In the genomic region with DNA sequence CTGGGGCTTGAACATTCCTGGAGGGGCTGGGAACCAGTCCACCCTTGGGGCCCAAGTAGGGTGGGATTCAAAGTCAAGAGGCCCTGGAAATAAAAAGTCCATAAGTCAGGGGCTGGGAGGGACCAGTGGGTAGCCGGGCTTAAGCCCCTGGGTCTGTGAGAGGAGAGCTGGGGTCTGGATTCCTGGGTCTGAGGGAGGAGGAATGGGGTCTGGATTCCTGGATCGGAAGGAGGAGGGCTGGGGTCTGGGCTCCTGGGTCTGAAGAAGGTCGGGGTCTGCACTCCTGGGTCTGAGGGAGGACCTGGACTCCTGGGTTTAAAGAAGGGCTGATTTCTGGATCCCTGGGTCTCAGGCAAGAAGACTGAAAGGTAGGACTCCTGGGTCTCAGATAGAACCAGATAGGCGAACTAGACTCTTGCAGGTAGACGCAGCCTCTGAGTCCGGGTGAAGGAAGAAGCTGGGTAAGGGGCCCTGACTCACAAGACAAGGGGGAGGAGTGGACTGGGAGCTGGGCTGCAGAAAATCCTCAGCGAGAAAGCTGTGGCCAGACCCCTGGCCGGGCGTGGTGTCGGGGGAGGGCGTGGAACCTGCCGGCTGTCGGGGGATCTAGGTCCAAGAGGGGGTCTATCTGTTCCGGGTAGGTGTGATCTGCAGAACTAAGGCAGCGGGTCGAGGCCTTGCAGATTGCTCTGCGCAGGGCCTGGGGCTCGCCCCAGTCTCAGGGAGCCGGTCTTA, we compare ENCODE assay signal across 8 mouse cellular contexts. TPM values are rescaled to one million over a fixed set of nuclear protein-coding genes. Genes with fewer than 3 reads are reported as not detected.
DNase-seq lines count a peak whose midpoint lies in the region; ATAC-seq lines count a peak whose summit lies in the region.

No protein-coding gene starts in this region.

- peaks cover 19% of the 10 kb centered on the region for H3K36me3 ChIP-seq in kidney, embryonic 14.5 days (ENCODE audit: control insufficient read depth, insufficient read depth, low read length)
- peaks cover 37% of the 10 kb centered on the region for H3K36me3 ChIP-seq in hindbrain, embryonic 13.5 days
- H3K36me3 ChIP-seq in midbrain, embryonic 13.5 days = peaks cover 42% of the 10 kb centered on the region

- peak overlapping the region; percentile 65 for H3K4me2 ChIP-seq in kidney, embryonic 14.5 days (replicated peaks; ENCODE audit: low read depth, low read length)
- H3K4me2 ChIP-seq in hindbrain, embryonic 13.5 days = peak overlapping the region; percentile 95
- H3K4me2 ChIP-seq in midbrain, embryonic 13.5 days (replicated peaks) = peak overlapping the region; percentile 94

- no peak overlapping the region for H3K27ac ChIP-seq in kidney, embryonic 14.5 days (ENCODE audit: low read depth, low read length)
- peak overlapping the region; percentile 86 for H3K27ac ChIP-seq in hindbrain, embryonic 13.5 days
- peak overlapping the region; percentile 87 for H3K27ac ChIP-seq in midbrain, embryonic 13.5 days

- H3K4me3 ChIP-seq in kidney, embryonic 14.5 days (ENCODE audit: low read length) = peak overlapping the region; percentile 76
- peak overlapping the region; percentile 82 for H3K4me3 ChIP-seq in hindbrain, embryonic 13.5 days
- peak overlapping the region; percentile 68 for H3K4me3 ChIP-seq in midbrain, embryonic 13.5 days (replicated peaks)

- ATAC-seq in kidney, embryonic 14.5 days (ENCODE audit: low FRiP score, low TSS enrichment) = no peak
- ATAC-seq in hindbrain, embryonic 13.5 days (ENCODE audit: low FRiP score) = no peak
- no peak; the same call in 1 of the 2 replicates for ATAC-seq in midbrain, embryonic 13.5 days

- H3K9me3 ChIP-seq in kidney, embryonic 14.5 days (ENCODE audit: control insufficient read depth, low read length) = peaks cover 17% of the 10 kb centered on the region
- H3K9me3 ChIP-seq in hindbrain, embryonic 13.5 days = peaks cover 3% of the 10 kb centered on the region; the same call in 1 of the 2 replicates
- 0 out of 2 replicates have a peak, but pooled peaks cover 3% of the 10 kb centered on the region for H3K9me3 ChIP-seq in midbrain, embryonic 13.5 days

- H3K27me3 ChIP-seq in kidney, embryonic 14.5 days (ENCODE audit: control insufficient read depth, insufficient read depth, low read length) = peaks cover 8% of the 10 kb centered on the region; the same call in 1 of the 2 replicates
- peaks cover 16% of the 10 kb centered on the region for H3K27me3 ChIP-seq in hindbrain, embryonic 13.5 days
- H3K27me3 ChIP-seq in midbrain, embryonic 13.5 days = 0 out of 2 replicates have a peak, but pooled peaks cover 9% of the 10 kb centered on the region

- H3K4me1 ChIP-seq in kidney, embryonic 14.5 days (ENCODE audit: control insufficient read depth, insufficient read depth, low read length) = peaks cover 13% of the 10 kb centered on the region; the same call in 1 of the 2 replicates
- H3K4me1 ChIP-seq in hindbrain, embryonic 13.5 days (replicated peaks) = peaks cover 37% of the 10 kb centered on the region
- peaks cover 40% of the 10 kb centered on the region for H3K4me1 ChIP-seq in midbrain, embryonic 13.5 days (replicated peaks)

- WGBS in kidney, embryonic 14.5 days = 6% methylated on average over 19 of the region's 19 CpGs
- 8% methylated on average over 19 of the region's 19 CpGs for WGBS in hindbrain, embryonic 13.5 days
- 5% methylated on average over 19 of the region's 19 CpGs for WGBS in midbrain, embryonic 13.5 days

- no peak for DNase-seq in kidney, adult 18-20 months
- peak; percentile 8 for DNase-seq in brain, embryonic 18.5 days (ENCODE audit: low read depth, low spot score)
- DNase-seq in thymus, postnatal 10 days (ENCODE audit: low spot score in 2 of 2) = no peak
- no peak for DNase-seq in cerebellum, adult 11-12 months
- DNase-seq in cerebellum, postnatal 10 days = no peak

- H3K9ac ChIP-seq in kidney, embryonic 14.5 days (ENCODE audit: low read depth, low read length) = peak overlapping the region; percentile 87
- H3K9ac ChIP-seq in hindbrain, embryonic 13.5 days = peak overlapping the region; percentile 93
- peak overlapping the region; percentile 81 for H3K9ac ChIP-seq in midbrain, embryonic 13.5 days (replicated peaks)

RNA-seq across cellular contexts. Expression of a gene that starts 0.5 kb away (rescaled TPM):
- 36.6 and 41.6 TPM in 2 replicates for polyA plus RNA-seq in kidney, embryonic 14.5 days (2014; fragmentation: Nextera tagmentation; extraction: Ambion mirVana)
- polyA plus RNA-seq in hindbrain, embryonic 13.5 days (2015; fragmentation: Nextera tagmentation; extraction: Ambion mirVana) = 53.6 and 59.9 TPM in 2 replicates
- 65.2 and 68.4 TPM in 2 replicates for polyA plus RNA-seq in midbrain, embryonic 13.5 days (2015; fragmentation: Nextera tagmentation; extraction: Ambion mirVana)

RNA-seq across cellular contexts. Expression of a gene that starts 18.8 kb away (rescaled TPM):
- 11.7 and 12.3 TPM in 2 replicates for polyA plus RNA-seq in kidney, embryonic 14.5 days (2014; fragmentation: Nextera tagmentation; extraction: Ambion mirVana)
- polyA plus RNA-seq in hindbrain, embryonic 13.5 days (2015; fragmentation: Nextera tagmentation; extraction: Ambion mirVana) = 7.9 and 9.2 TPM in 2 replicates
- polyA plus RNA-seq in midbrain, embryonic 13.5 days (2015; fragmentation: Nextera tagmentation; extraction: Ambion mirVana) = 8.6 and 8.9 TPM in 2 replicates

RNA-seq across cellular contexts. Expression of a gene that starts 19.1 kb away (rescaled TPM):
- polyA plus RNA-seq in kidney, embryonic 14.5 days (2014; fragmentation: Nextera tagmentation; extraction: Ambion mirVana) = 46.5 and 48.6 TPM in 2 replicates
- polyA plus RNA-seq in hindbrain, embryonic 13.5 days (2015; fragmentation: Nextera tagmentation; extraction: Ambion mirVana) = 37.7 and 41.9 TPM in 2 replicates
- polyA plus RNA-seq in midbrain, embryonic 13.5 days (2015; fragmentation: Nextera tagmentation; extraction: Ambion mirVana) = 42.0 and 51.1 TPM in 2 replicates

RNA-seq across cellular contexts. Expression of a gene that starts 19.9 kb away (rescaled TPM):
- polyA plus RNA-seq in kidney, embryonic 14.5 days (2014; fragmentation: Nextera tagmentation; extraction: Ambion mirVana) = 1.1 and 3.4 TPM in 2 replicates
- polyA plus RNA-seq in hindbrain, embryonic 13.5 days (2015; fragmentation: Nextera tagmentation; extraction: Ambion mirVana) = 1.4 and 1.8 TPM in 2 replicates
- 0.89 and 1.3 TPM in 2 replicates for polyA plus RNA-seq in midbrain, embryonic 13.5 days (2015; fragmentation: Nextera tagmentation; extraction: Ambion mirVana)

RNA-seq across cellular contexts. Expression of a gene that starts 24.5 kb away (rescaled TPM):
- polyA plus RNA-seq in kidney, embryonic 14.5 days (2014; fragmentation: Nextera tagmentation; extraction: Ambion mirVana) = 0.06 TPM in 1 of 2 replicates, not detected in the other
- polyA plus RNA-seq in hindbrain, embryonic 13.5 days (2015; fragmentation: Nextera tagmentation; extraction: Ambion mirVana) = 0.19 and 0.49 TPM in 2 replicates
- 0.10 and 0.13 TPM in 2 replicates for polyA plus RNA-seq in midbrain, embryonic 13.5 days (2015; fragmentation: Nextera tagmentation; extraction: Ambion mirVana)
